Mouse (Mus musculus) forebrain, embryonic 16.5 days (tissue): Measurements from ENCODE around the gene Sytl4. TPM values are rescaled to one million over a fixed set of nuclear protein-coding genes. Genes with fewer than 3 reads are reported as not detected.
A peak's percentile ranks its signal among the peaks of the same experiment; 100 is the strongest.

Source experiments
- ATAC-seq: fragments of 200-750 bp; cut with Nextera tagmentation; 2 replicates; pipeline ENCODE4 v1.8.0; 2017; ENCODE audit warnings: mild to moderate bottlenecking, moderate library complexity
- H3K27ac ChIP-seq: fragments of 300-500 bp; sonication (generic); 2 replicates; pipeline ENCODE4 v1.5.1; 2014; ENCODE audit warnings: low read length, control low read depth
- H3K27me3 ChIP-seq: fragments of 300-500 bp; sonication (generic); replicated peaks from 2 replicates; pipeline ENCODE4 v1.6.1; 2014; ENCODE audit warnings: low read length; ENCODE audit not compliant: control insufficient read depth, insufficient read depth
- H3K36me3 ChIP-seq: fragments of 300-500 bp; sonication (generic); 2 replicates; pipeline ENCODE4 v1.6.1; 2014; ENCODE audit not compliant: control insufficient read depth, insufficient read depth
- H3K4me1 ChIP-seq: fragments of 300-500 bp; sonication (generic); replicated peaks from 2 replicates; pipeline ENCODE4 v1.6.1; 2014; ENCODE audit warnings: low read length; ENCODE audit not compliant: control insufficient read depth, insufficient read depth
- H3K4me2 ChIP-seq: fragments of 300-500 bp; sonication (generic); 2 replicates; pipeline ENCODE4 v1.6.1; 2014; ENCODE audit warnings: mild to moderate bottlenecking, low read length, control low read depth
- H3K4me3 ChIP-seq: fragments of 300-500 bp; sonication (generic); replicated peaks from 2 replicates; pipeline ENCODE4 v1.5.1; 2014; ENCODE audit warnings: mild to moderate bottlenecking, low read length, control low read depth
- H3K9ac ChIP-seq: fragments of 300-500 bp; sonication (generic); replicated peaks from 2 replicates; pipeline ENCODE4 v1.6.1; 2014; ENCODE audit warnings: low read depth, low read length, control low read depth
- H3K9me3 ChIP-seq: fragments of 300-500 bp; sonication (generic); 2 replicates; pipeline ENCODE4 v1.6.1; 2016; ENCODE audit warnings: low read length; ENCODE audit not compliant: control insufficient read depth
- WGBS: fragments of 180-500 bp; shearing (Covaris S2); extraction: QIAGEN DNeasy Blood & Tissue Kit; methylation state at CpG from one replicate; pipeline ENCODE4 v1.1.7; 2014; 5-methylcytosine and 5-hydroxymethylcytosine counted together
- polyA plus RNA-seq: library from polyadenylated mRNA; unstranded; fragments of >200 nt; fragmentation: Nextera tagmentation; extraction: Ambion mirVana; gene quantifications from 2 replicates; pipeline ENCODE4 v1.2.1, GENCODE M21; 2015

Gene Sytl4
- 0.46 and 0.47 TPM in 2 replicates for polyA plus RNA-seq

DNA sequence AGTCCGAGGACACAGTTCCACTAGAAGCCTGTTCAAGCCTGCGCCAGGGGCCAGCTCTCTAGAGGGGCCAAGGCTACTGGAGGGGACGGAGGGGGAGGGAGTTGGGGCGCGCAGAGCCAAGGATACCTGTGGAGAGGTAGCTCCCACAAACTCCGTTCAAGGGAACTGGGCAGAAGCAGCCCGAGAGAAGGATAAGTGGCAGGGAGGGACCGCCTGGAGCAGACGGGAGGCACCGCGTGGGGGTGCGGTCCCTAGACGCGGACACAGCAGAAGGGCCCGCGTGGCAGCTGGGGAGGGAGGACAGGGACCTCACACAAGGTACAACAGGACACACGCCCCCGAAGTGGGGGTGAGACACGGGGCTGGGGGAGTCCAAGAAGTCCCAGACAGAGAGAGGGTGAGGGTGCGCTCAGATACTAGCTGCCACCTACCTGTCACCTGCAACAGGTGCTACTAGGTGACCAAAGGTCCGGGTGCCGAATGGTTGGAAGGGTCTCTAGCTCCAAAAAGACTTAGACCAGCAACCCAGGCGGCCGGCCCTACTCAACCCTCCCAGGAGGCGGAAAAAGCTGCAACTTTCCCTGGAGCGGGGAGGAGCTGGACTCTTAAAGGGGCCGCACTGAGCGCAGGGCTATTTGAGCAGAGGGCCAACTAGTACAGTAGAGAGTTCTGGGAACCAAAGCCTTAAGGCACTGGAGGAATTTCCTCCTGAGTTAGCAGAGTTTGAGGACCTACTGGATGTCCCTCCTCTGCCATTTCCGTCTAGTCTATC, at the start of gene Sytl4:
Sytl4 (minus strand) TSS at position 582 of the 772 bp plus-strand sequence.
- ATAC-seq = peak; percentile 20; the same call in 1 of the 2 replicates

DNA sequence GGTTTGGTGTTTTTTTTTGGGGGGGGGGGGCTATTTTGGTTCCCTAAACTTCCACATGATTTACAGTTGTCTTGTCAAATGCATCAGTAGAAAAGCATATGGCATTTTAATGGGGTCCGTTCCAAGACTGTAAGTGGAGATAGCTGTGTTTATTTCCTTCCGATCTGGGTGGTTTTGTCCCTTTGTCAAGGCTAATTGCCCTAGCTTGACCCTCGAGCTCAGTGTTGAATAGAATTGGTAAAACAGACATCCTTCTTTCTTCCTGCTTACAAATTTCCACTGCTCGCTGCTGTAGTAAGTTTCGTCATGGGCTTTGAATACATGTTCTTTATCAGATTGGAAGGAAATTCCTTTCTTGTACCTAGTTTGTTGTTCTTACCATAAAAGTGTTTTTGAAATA, 39.1 kb upstream of the Sytl4 start:
- no peak for ATAC-seq
- Histone ChIP-seq H3K4me1 (no peaks in the 10 kb centered on the region), H3K4me3 (no peak overlapping the region), H3K4me2 (no peak overlapping the region), H3K36me3 (no peaks in the 10 kb centered on the region), H3K9me3 (no peaks in the 10 kb centered on the region), H3K27me3 (no peaks in the 10 kb centered on the region), H3K9ac (no peak overlapping the region), H3K27ac (no peak overlapping the region)
- 39% methylated on average over 5 of the region's 5 CpGs for WGBS

More for the DNA sequence above, at the start of gene Sytl4:
- peak within 1 kb of the TSS; percentile 30 for H3K4me3 ChIP-seq
- WGBS = 23% methylated on average over 29 of the region's 29 CpGs
- no peak within 1 kb of the TSS for H3K9ac ChIP-seq
- H3K36me3 ChIP-seq = no peaks in the 10 kb centered on the region
- no peaks in the 10 kb centered on the region for H3K9me3 ChIP-seq
- no peak within 1 kb of the TSS for H3K27ac ChIP-seq
- H3K4me2 ChIP-seq = peak within 1 kb of the TSS; percentile 53
- peaks cover 5% of the 10 kb centered on the region for H3K4me1 ChIP-seq
- peaks cover 2% of the 10 kb centered on the region; the same call in 1 of the 2 replicates for H3K27me3 ChIP-seq

DNA sequence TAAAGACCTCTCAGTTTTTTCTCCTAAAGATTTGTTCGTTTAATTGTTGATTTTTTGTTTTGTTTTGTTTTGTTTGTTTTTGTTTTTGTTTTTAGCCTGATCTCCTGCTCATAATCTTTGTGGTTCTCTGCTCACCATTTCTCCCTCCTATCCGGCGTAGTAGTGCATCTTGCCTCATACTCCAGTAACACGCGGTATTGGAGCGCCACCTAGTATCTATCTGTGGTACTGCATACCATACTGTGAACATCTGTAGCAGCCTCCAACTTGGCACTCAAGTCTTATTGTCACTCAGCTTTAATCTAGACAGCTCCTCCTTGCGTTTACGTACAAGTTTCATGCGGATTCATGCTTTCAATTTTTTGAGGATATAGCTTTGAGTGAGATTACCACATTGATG, 37.4 kb upstream of the Sytl4 start:
- Histone ChIP-seq H3K27ac (no peak overlapping the region), H3K9ac (no peak overlapping the region), H3K9me3 (no peaks in the 10 kb centered on the region), H3K4me3 (no peak overlapping the region), H3K36me3 (no peaks in the 10 kb centered on the region), H3K4me2 (no peak overlapping the region), H3K27me3 (no peaks in the 10 kb centered on the region), H3K4me1 (no peaks in the 10 kb centered on the region)
- 14% methylated on average over 9 of the region's 9 CpGs for WGBS
- peak; percentile 92 for ATAC-seq

DNA sequence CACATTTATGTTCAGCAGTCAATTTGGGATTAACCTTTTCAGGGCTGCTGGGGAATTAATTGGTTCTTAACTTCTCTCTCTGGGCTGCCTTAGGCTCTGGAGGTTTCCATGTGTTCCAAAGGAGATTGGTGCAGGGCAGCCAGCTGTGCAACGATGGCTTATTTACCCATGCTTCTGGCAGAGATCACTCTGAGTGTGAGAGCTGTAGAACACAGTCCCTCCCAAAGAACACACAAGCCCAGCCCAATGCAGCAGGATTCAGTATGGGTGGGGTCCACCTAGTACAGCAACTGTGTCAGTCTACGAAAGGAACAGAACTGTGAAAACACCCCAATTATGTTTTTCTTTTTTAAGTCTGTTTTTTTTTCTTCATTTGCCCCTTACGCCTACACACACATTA, 14.3 kb upstream of the Sytl4 start:
- H3K4me2 ChIP-seq = no peak overlapping the region
- H3K4me3 ChIP-seq = no peak overlapping the region
- H3K27me3 ChIP-seq = peaks cover 2% of the 10 kb centered on the region; the same call in 1 of the 2 replicates
- no peak for ATAC-seq
- H3K4me1 ChIP-seq = no peaks in the 10 kb centered on the region
- H3K9ac ChIP-seq = no peak overlapping the region
- WGBS = 42% methylated on average over 3 of the region's 3 CpGs
- H3K27ac ChIP-seq = no peak overlapping the region
- H3K9me3 ChIP-seq = no peaks in the 10 kb centered on the region
- H3K36me3 ChIP-seq = no peaks in the 10 kb centered on the region

DNA sequence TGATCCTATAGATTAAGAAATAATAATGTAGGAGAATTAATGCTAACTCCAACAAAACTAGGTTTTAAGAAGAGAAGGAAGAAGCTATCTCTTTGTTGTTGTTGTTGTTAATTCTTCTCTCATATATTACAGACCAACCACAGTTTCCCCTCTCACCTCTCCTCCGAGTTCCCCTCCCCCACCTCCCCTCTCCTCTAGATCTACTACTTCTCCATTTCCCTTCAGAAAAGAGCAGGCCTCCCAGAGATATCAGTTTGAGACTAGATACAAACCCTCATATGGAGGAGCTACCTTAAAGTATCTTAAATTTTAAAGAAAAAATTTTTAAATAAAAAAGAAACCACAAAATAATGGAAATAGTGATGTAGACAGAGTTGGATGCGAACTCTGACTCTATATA, 17.0 kb downstream of the Sytl4 start:
- no peaks in the 10 kb centered on the region; the same call in 1 of the 2 replicates for H3K27me3 ChIP-seq
- WGBS = 85% methylated on average over 2 of the region's 2 CpGs
- H3K9me3 ChIP-seq = no peaks in the 10 kb centered on the region
- no peak overlapping the region for H3K9ac ChIP-seq
- no peaks in the 10 kb centered on the region for H3K36me3 ChIP-seq
- H3K4me3 ChIP-seq = no peak overlapping the region
- no peak overlapping the region for H3K27ac ChIP-seq
- no peak for ATAC-seq
- no peak overlapping the region for H3K4me2 ChIP-seq
- H3K4me1 ChIP-seq = no peaks in the 10 kb centered on the region

DNA sequence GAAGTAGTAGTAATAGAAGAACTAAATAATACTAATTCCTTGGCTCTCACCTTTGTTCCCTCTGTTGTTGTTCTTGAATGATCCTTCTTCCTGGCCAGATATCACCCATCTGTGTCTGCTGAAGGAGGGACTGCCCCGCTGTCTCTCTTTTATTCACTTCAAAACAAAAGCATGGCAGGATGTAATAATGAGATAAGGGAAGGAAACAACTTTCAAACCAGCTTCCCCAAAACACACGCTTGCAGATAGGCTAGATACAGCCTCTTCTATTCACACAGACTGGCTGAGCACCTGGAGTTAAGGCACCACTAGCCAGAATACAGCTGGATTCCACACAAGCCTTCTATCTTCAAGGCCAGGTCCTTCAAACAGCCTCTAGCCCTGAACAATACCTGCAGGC, 21.0 kb downstream of the Sytl4 start:
- Histone ChIP-seq H3K9ac (no peak overlapping the region), H3K27me3 (no peaks in the 10 kb centered on the region), H3K4me1 (no peaks in the 10 kb centered on the region), H3K36me3 (no peaks in the 10 kb centered on the region), H3K4me2 (no peak overlapping the region), H3K4me3 (no peak overlapping the region), H3K27ac (no peak overlapping the region), H3K9me3 (no peaks in the 10 kb centered on the region)
- no peak for ATAC-seq
- 72% methylated on average over 2 of the region's 2 CpGs for WGBS

DNA sequence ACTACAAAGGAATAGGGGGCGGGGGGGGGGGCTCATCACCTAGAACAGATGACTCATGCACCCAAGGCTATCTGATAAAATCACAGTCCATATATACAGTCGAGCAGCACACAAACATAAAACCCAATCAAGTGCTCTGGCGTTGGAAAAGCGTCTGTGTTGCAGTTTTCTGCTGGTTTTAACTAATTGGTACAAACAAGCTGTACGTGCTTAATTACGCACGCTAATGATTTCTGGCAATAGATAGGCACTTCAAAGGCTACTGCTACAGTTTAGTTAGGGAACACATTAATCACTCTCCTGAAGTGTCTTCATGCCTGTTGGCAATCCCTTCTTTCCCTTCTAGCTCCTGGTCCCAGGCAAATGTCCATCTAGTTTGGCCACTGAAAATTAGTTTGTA, 27.0 kb downstream of the Sytl4 start:
- Histone ChIP-seq H3K36me3 (no peaks in the 10 kb centered on the region), H3K9me3 (no peaks in the 10 kb centered on the region), H3K4me3 (no peak overlapping the region), H3K27ac (no peak overlapping the region), H3K27me3 (no peaks in the 10 kb centered on the region), H3K4me2 (no peak overlapping the region), H3K4me1 (no peaks in the 10 kb centered on the region), H3K9ac (no peak overlapping the region)
- ATAC-seq = 0 out of 2 replicates have a peak, but pooled peaks have one; percentile 26
- 36% methylated on average over 7 of the region's 7 CpGs for WGBS

DNA sequence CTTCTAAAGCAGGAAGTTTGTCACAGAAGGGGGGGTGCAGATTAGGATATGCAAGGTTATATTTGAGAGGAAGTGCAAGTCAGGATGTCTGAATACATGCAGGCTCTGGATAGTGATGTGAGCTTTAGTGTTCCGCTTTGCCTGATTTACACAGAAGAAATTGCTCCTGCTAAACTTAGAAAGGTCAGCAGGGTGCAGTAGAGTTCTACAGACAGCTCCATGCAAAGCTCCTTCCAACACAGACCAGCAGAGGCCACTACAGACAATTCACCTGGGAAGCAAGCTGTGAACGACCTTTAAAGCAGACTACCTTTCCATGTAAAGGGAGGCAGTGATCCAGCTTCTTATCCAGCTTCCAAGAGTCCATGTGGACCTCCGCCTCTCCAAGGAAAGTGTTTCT, 34.2 kb downstream of the Sytl4 start:
- H3K27ac ChIP-seq = no peak overlapping the region
- H3K4me2 ChIP-seq = no peak overlapping the region
- H3K9ac ChIP-seq = no peak overlapping the region
- 29% methylated on average over 3 of the region's 3 CpGs for WGBS
- no peaks in the 10 kb centered on the region for H3K27me3 ChIP-seq
- H3K36me3 ChIP-seq = no peaks in the 10 kb centered on the region
- peak; percentile 77 for ATAC-seq
- H3K9me3 ChIP-seq = no peaks in the 10 kb centered on the region
- H3K4me3 ChIP-seq = no peak overlapping the region
- H3K4me1 ChIP-seq = no peaks in the 10 kb centered on the region

DNA sequence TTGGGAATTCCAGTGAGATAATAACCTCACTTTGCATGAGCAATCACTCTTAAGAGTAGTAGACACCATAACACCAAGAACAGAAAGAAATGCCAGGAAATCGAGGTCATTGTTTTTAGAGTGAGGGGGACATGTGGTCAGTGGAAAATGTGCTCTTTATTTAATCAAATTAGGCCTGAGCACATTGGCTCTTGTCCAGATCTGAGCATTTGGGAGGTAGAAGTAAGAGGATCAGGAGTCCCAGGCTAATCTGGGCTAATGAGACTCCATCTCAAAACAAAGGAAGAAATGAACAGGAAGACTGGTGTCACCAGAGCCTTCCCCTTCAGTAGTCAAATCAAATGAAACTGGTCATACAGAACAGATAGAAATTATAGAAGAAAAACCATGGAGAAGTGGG, 42.1 kb downstream of the Sytl4 start:
- Histone ChIP-seq H3K9ac (no peak overlapping the region), H3K4me2 (no peak overlapping the region), H3K36me3 (no peaks in the 10 kb centered on the region), H3K27ac (no peak overlapping the region), H3K4me3 (no peak overlapping the region), H3K4me1 (no peaks in the 10 kb centered on the region), H3K9me3 (no peaks in the 10 kb centered on the region), H3K27me3 (no peaks in the 10 kb centered on the region)
- no peak for ATAC-seq
- WGBS = 30% methylated on average over 1 of the region's 1 CpGs
